Mouse (Mus musculus): Measurements from ENCODE around the gene Cdc42bpg.
A peak's percentile ranks its signal among the peaks of the same experiment; 100 is the strongest.

Gene Cdc42bpg

DNA sequence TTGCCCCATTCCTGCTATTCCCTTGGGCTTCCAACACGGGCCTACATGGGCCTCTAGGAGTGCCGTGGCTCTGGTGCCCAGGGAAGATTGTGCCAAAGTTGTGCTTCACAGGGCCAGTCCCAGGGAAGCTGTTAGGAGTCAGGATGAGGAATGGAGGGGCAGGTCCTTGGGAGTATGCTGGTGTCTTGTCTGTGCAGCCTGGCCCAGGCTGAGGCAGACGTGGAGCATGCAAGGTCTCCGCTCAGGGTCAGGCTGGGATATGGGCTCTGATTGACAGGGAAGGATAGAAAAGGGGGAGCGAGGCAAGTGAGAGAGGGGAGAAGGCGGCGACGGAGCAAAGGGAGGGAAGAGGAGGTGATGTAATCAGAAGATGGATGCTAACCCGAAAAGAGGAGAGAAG lies 18.5 kb downstream of the Cdc42bpg start:
- DNase-seq (ENCODE audit: extremely low read depth, low read depth): no peak

- DNase-seq (ENCODE audit: extremely low read depth, low read depth): no peak
Measured at GRCm38 (mm10) chr19:6331178-6331577, 24.9 kb downstream of the Cdc42bpg start.

DNA sequence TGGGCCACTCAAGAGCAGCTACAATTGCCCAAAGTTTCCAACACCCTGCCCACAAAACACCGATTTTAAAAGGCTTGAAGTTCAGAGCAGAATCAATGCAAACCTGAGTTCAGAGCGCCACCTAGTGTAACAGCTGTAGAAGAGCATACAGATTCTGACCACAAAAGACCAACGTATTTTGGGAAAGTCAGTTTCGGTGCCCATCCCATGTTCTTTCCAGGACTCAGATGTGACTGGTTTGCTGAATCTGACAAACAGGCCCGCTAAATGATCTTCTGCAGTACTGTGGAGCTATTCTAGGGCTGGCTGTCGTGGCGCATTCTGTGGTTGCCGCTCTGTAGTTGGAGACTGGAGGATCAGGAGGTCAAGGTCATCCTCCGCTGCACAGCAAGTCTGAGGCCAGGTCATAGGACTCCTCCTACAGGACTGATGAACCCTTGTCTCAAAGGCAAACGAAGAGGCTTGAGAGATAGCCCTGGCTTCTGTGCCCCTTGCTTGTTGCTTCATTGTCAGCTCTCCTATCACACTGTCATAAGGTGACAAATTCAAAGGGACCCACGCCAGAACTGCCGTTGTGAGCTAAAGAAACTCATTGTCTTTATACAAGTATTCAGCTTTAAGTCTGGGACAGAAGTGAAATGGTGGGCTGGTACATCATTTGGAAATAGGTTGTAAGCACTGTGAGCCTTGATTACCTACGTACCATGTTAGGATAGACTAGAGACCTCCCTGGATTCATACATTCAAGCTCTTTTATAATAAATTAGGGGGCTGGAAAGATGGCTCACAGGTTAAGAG lies 25.7 kb downstream of the Cdc42bpg start:
- no peak for DNase-seq (ENCODE audit: extremely low read depth, low read depth)

- DNase-seq (ENCODE audit: extremely low read depth, low read depth): no peak
Measured at GRCm38 (mm10) chr19:6333761-6334595, 27.7 kb downstream of the Cdc42bpg start.

DNA sequence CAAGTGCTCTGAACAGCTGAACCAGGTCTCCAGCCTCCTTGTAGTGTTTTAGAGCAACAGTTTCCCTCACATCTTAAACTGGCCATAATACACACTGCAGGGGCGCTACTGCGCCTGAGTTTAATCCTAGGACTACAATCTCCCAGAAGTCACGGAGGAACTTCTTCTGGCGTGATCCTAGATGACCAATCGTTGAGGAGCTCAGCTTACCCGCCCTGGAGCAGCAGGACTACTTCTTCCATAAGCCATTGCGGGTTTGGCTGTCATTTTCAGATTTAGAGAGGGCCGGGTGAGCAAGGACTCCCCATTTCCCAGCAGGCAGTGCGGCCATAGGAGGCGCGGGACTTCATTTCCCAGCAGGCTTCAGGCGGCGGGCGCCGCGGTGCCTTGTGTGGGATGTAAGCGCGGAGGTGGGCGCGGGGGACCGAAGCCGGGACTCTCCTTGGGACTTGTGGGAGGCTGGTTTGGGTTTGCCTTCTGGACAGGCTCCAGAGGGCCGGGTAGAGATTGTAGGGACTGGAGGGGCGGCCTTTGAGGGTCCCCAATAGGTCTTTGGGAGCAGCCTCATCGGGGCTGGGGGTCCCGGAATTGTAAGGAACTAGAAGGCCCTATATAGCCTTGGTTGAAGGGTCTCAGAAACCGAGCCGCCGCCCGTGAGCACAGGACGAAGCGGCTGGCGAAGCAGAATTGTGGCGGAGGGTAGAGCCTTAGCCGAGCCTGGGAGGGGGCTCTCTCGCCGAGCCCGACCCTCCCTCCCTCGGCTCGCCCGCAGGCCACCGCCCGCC lies 28.6 kb downstream of the Cdc42bpg start, which contains the start of gene Men1:
Gene Men1, plus strand, starts transcription at position 307 of the 785 bp plus-strand sequence.
- peak; percentile 97 for DNase-seq (ENCODE audit: extremely low read depth, low read depth)

- DNase-seq (ENCODE audit: extremely low read depth, low read depth): no peak
Measured at GRCm38 (mm10) chr19:6335458-6335827, 29.2 kb downstream of the Cdc42bpg start.

DNA sequence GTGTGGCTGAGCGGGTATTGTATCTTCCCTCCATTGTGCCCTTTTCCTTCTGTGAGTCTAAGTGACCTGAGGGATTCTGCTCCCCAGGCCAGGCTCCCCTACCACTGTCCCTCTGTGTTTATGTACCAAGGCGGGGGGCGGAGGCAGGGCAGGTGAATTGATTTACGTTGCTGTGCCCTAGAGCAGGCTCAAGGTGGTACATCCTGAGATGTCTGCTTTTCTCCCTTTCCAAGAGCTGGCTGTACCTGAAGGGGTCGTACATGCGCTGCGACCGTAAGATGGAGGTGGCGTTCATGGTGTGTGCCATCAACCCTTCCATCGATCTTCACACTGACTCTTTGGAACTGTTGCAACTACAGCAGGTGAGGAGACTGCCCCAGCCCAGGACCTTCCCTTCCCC lies 30.7 kb downstream of the Cdc42bpg start:
- no peak for DNase-seq (ENCODE audit: extremely low read depth, low read depth)

- no peak for DNase-seq (ENCODE audit: extremely low read depth, low read depth)
Measured at GRCm38 (mm10) chr19:6338171-6338570, 31.9 kb downstream of the Cdc42bpg start.

DNA sequence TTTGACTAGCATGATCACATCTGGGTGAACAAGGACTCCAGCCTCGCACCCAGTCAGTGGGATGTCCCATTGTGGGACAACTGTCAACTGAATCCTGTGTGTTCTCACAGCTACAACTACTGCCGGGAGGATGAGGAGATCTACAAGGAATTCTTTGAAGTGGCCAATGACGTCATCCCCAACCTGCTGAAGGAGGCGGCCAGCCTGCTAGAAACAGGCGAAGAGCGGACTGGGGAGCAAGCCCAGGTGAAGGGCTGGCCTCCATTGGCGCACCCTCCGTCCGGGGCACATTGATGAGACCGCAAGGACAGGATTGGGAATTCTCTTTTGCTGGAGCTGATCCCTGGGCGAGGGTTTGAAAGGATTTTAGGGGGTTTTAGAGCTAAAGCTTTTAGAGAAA lies 32.5 kb downstream of the Cdc42bpg start:
- no peak for DNase-seq (ENCODE audit: extremely low read depth, low read depth)

DNA sequence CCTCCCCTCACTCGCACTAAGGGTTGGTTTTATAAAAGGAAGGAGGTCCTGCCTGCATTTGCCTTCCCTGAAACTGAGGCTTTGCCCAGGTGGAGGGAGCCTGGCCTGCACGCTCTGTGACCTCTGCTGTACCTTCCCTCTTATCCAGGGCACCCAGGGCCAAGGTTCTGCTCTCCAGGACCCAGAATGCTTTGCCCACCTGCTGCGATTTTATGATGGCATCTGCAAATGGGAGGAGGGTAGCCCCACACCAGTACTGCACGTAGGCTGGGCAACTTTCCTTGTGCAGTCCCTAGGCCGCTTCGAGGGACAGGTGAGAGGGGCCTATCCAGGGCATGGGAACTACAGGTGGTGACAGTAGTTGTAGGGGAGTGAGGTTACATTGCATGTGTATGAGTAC lies 32.9 kb downstream of the Cdc42bpg start:
- no peak for DNase-seq (ENCODE audit: extremely low read depth, low read depth)

DNA sequence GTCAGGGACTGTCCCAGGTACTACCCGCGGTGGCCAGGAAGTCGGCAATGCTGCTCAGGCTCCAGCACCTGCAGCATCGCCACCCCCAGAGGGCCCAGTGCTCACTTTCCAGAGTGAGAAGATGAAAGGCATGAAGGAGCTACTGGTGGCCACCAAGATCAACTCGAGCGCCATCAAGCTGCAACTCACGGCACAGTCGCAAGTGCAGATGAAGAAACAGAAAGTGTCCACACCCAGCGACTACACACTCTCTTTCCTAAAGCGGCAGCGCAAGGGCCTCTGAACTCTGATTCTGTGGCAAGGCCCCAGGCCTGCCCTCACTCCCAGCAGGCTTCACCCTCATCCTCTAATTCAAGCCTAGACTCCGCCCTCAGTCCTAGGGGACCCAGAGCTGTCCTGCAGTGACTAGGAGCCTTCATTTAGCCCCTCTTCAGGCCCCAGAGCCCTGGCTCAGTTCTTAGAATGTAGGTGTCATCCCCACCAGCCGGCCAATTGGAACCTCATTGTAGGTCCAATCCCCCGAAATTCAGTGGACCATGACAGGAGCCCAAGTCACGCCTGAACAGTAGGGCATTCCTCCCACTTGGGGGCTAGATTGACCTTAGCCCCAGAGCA lies 33.7 kb downstream of the Cdc42bpg start:
- DNase-seq (ENCODE audit: extremely low read depth, low read depth): no peak

GRCm38 (mm10) chr19:6340524-6341452 lies 34.5 kb downstream of the Cdc42bpg start, which contains the start of gene Map4k2:
Gene Map4k2, plus strand, starts transcription at chr19:6341135.
- no peak for DNase-seq (ENCODE audit: extremely low read depth, low read depth)

DNA sequence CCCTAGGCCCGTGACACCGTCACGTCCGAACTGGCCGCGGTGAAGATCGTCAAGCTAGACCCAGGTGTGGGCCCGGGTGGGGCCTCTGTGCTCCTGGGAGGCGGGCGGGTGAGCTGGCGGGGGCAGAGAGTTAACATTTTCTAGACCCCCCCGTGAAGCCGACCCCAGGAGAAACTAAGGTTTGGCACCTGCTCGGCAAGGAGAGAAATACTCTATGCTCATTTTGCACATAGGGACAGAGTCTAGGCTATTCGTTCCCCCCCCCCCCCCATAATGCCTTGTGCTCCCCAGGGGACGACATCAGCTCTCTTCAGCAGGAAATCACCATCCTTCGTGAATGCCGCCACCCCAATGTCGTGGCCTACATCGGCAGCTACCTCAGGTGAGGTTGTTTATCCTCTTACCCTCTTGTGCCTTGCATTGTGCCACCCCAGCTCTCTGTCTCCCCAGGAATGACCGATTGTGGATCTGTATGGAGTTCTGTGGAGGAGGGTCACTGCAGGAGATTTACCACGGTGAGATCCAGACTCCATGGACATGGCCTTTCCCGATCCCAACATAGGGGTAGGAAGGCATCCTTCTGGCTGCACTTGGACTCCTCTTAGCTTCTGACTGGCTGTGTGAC lies 35.3 kb downstream of the Cdc42bpg start:
- no peak for DNase-seq (ENCODE audit: extremely low read depth, low read depth)

DNA sequence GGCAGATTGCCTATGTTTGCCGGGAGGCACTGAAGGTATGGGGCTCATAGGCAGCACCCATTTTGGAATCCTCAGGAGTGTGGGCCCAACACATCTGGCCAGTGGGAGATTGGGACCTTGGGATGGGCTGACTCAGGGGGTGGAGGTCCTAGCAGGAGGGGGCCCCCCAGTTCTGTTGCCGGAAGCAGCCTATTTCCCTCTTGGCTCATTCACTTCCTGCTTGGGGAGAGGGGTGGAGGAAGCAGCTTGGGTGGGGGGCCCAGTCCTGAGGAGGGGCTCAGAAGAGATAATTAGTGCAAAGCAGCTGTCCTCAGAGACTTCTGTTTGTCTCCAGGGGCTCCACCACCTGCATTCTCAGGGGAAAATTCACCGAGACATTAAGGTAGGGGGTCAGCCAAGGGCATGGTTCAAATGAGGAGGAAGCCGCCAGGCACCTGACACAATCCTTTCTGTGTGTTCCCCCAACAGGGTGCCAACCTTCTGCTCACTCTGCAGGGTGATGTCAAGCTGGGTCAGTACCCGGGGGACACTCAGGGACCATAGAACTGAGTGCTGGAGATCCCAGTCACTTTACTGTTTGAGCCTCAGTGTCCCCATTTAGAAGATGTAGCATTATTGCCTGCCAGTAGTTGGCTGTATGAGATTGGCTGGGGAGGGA lies 36.1 kb downstream of the Cdc42bpg start:
- DNase-seq (ENCODE audit: extremely low read depth, low read depth): no peak

GRCm38 (mm10) chr19:6343066-6343925 lies 37.0 kb downstream of the Cdc42bpg start:
- no peak for DNase-seq (ENCODE audit: extremely low read depth, low read depth)

- no peak for DNase-seq (ENCODE audit: extremely low read depth, low read depth)
Measured at GRCm38 (mm10) chr19:6343996-6344395, 37.7 kb downstream of the Cdc42bpg start.

- no peak for DNase-seq (ENCODE audit: extremely low read depth, low read depth)
Measured at GRCm38 (mm10) chr19:6346023-6346422, 39.8 kb downstream of the Cdc42bpg start.

DNA sequence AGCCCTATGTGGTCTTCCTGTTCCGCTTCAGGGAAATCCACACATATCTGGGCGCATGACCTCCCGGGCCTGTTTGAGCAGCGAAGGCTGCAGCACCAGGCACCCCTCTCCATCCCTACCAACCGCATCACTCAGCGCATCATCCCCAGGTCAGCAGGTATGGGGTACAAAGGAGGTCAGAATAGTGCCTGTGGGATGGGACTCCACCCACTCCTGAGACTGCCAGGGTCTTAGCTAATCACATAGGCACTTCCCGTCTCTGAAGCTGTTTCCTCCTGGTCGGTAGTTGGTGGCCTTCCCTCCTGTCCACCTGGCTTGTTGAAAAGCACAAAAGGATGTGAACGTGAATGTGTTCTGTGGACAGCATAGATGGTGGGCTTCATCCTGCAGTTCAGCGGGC lies 40.4 kb downstream of the Cdc42bpg start:
- DNase-seq (ENCODE audit: extremely low read depth, low read depth): no peak

Data from MEL-GATA-1-ER (cell line).